ENCODE assay signal across 9 mouse cellular contexts in genomic region chr4:145214786-145215174, GRCm38 (mm10). TPM values are rescaled to one million over a fixed set of nuclear protein-coding genes. Genes with fewer than 3 reads are reported as not detected.
DNase-seq lines count a peak whose midpoint lies in the region; ATAC-seq and TF ChIP-seq lines count a peak whose summit lies in the region.
"Had no signal": no experiment of that assay in that cellular context is flagged by ENCODE, and none has a peak within 500 bp of the region (broad histone marks: within the 10 kb centered on the region; RNA-seq: fewer than 3 reads in every experiment).

No protein-coding gene starts in this region.

- 43% methylated on average over 6 of the region's 6 CpGs for WGBS in heart, embryonic 11.5 days (ENCODE audit: insufficient replicate concordance)
- 55% methylated on average over 6 of the region's 6 CpGs for WGBS in forebrain, embryonic 15.5 days
- WGBS in macrophage (ENCODE audit: missing documents) = 68% methylated on average over 6 of the region's 6 CpGs

- DNase-seq in heart, adult 9 months (ENCODE audit: low spot score in 2 of 2) = no peak
- DNase-seq in adrenal gland, adult 2 months = no peak
- no peak for DNase-seq in layer of hippocampus, adult 18-20 months (ENCODE audit: low spot score in 2 of 2)
- no peak for DNase-seq in cerebellum, postnatal 36 days

- H3K36me3 ChIP-seq in heart, embryonic 11.5 days (ENCODE audit: control insufficient read depth, insufficient read depth, low read length) = no peaks in the 10 kb centered on the region
- H3K36me3 ChIP-seq in ES-Bruce4 (ENCODE audit: control insufficient read depth, insufficient read depth, low read length, poor library complexity, severe bottlenecking) (no peaks in the 10 kb centered on the region), macrophage (ENCODE audit: inconsistent target) (peaks cover 62% of the 10 kb centered on the region)
- H3K36me3 ChIP-seq in forebrain, embryonic 15.5 days = no peaks in the 10 kb centered on the region
- H3K36me3 ChIP-seq: embryonic facial prominence, embryonic 15.5 days had no signal

- no peak overlapping the region for H3K9ac ChIP-seq in heart, embryonic 11.5 days (ENCODE audit: low read depth, low read length)
- no peak overlapping the region for H3K9ac ChIP-seq in ES-Bruce4 (ENCODE audit: low read depth, poor library complexity, severe bottlenecking)
- no peak overlapping the region for H3K9ac ChIP-seq in forebrain, embryonic 15.5 days (replicated peaks)
- H3K9ac ChIP-seq: embryonic facial prominence, embryonic 15.5 days had no signal

- TF ChIP-seq POLR2A in ES-Bruce4 (IDR thresholded peaks at IDR 0.05; ENCODE audit: insufficient read depth, low read length) = no peak

- H3K4me1 ChIP-seq in heart, embryonic 11.5 days (ENCODE audit: control insufficient read depth, insufficient read depth, low read length) = 0 out of 2 replicates have a peak, but pooled peaks cover 3% of the 10 kb centered on the region
- H3K4me1 ChIP-seq in ES-Bruce4 (ENCODE audit: control insufficient read depth, insufficient read depth, low read length) = peaks cover 1% of the 10 kb centered on the region
- H3K4me1 ChIP-seq in forebrain, embryonic 15.5 days = no peaks in the 10 kb centered on the region

- TF ChIP-seq CTCF in ES-Bruce4 (IDR thresholded peaks at IDR 0.05; ENCODE audit: low read depth, low read length) = no peak

- no peak overlapping the region for H3K4me2 ChIP-seq in heart, embryonic 11.5 days
- H3K4me2 ChIP-seq in forebrain, embryonic 15.5 days (replicated peaks) = no peak overlapping the region
- H3K4me2 ChIP-seq: embryonic facial prominence, embryonic 15.5 days had no signal

- no peak overlapping the region for H3K4me3 ChIP-seq in heart, embryonic 11.5 days (ENCODE audit: low read depth, low read length)
- peak overlapping the region; percentile 31 for H3K4me3 ChIP-seq in ES-Bruce4 (ENCODE audit: low read depth, low read length)
- no peak overlapping the region for H3K4me3 ChIP-seq in forebrain, embryonic 15.5 days
- no peak overlapping the region for H3K4me3 ChIP-seq in macrophage (ENCODE audit: inconsistent target)
- H3K4me3 ChIP-seq: embryonic facial prominence, embryonic 15.5 days had no signal

- H3K27ac ChIP-seq in heart, embryonic 11.5 days (ENCODE audit: low read depth, low read length) = no peak overlapping the region
- H3K27ac ChIP-seq in ES-Bruce4 (ENCODE audit: insufficient read depth, low read length) (peak overlapping the region; percentile 66), macrophage (peak overlapping the region; percentile 86)
- H3K27ac ChIP-seq in forebrain, embryonic 15.5 days (replicated peaks) = no peak overlapping the region
- H3K27ac ChIP-seq: embryonic facial prominence, embryonic 15.5 days had no signal

- TF ChIP-seq EP300 in ES-Bruce4 (IDR thresholded peaks at IDR 0.05; ENCODE audit: insufficient read depth, low read depth, low read length) = peak; percentile 65; the same call in 1 of the 2 replicates

- no peaks in the 10 kb centered on the region for H3K27me3 ChIP-seq in heart, embryonic 11.5 days (ENCODE audit: control insufficient read depth, insufficient read depth, low read length)
- H3K27me3 ChIP-seq in ES-Bruce4 (ENCODE audit: control insufficient read depth, insufficient read depth, low read length, poor library complexity, severe bottlenecking) = no peaks in the 10 kb centered on the region
- no peaks in the 10 kb centered on the region for H3K27me3 ChIP-seq in forebrain, embryonic 15.5 days
- H3K27me3 ChIP-seq: embryonic facial prominence, embryonic 15.5 days had no signal

- H3K9me3 ChIP-seq in heart, embryonic 11.5 days (replicated peaks; ENCODE audit: control insufficient read depth, low read length) = no peaks in the 10 kb centered on the region
- no peaks in the 10 kb centered on the region for H3K9me3 ChIP-seq in ES-Bruce4 (replicated peaks; ENCODE audit: control insufficient read depth, insufficient read depth, low read length, poor library complexity, severe bottlenecking)
- H3K9me3 ChIP-seq in forebrain, embryonic 15.5 days = no peaks in the 10 kb centered on the region
- H3K9me3 ChIP-seq: embryonic facial prominence, embryonic 15.5 days had no signal

- H3K79me2 ChIP-seq in macrophage (ENCODE audit: inconsistent target) = peaks cover 38% of the 10 kb centered on the region; the same call in 1 of the 2 replicates

- ATAC-seq in heart, embryonic 11.5 days (replicated peaks; ENCODE audit: insufficient number of reproducible peaks, low FRiP score, low TSS enrichment) = 0 out of 2 replicates have a peak, but pooled peaks have one; percentile 39
- ATAC-seq in forebrain, embryonic 15.5 days (replicated peaks) = peak; percentile 37

RNA-seq across cellular contexts. Expression of gene Vps13d, which starts 20.0 kb away (rescaled TPM):
- 10.5 and 12.0 TPM in 2 replicates for polyA plus RNA-seq in heart, embryonic 11.5 days (2014; fragmentation: Nextera tagmentation; extraction: Ambion mirVana)
- 15.6 and 16.1 TPM in 2 replicates for polyA plus RNA-seq in ES-Bruce4 (2011; ENCODE audit: insufficient read depth, insufficient read length, low read depth, missing spikeins)
- polyA plus RNA-seq in forebrain, embryonic 15.5 days (2015; fragmentation: Nextera tagmentation; extraction: Ambion mirVana) = 9.4 and 9.6 TPM in 2 replicates
- 100 to 1,000 TPM; 195 to 794 (median 326) TPM for total RNA-seq in macrophage (2018; cell fraction: chromatin; rRNA removed)
- 10 to 100 TPM; 22.8 to 49.5 (median 35.7) TPM for total RNA-seq in macrophage (2018; cell fraction: cytosol; rRNA removed)
- total RNA-seq in macrophage (2018; cell fraction: nucleus; rRNA removed) = 100 to 1,000 TPM in 16 of 26 experiments, 10 to 100 TPM in 10; 78.6 to 356 (median 119) TPM
- polyA plus RNA-seq in macrophage (2018) = 28.8 to 76.6 TPM (median 37.9 TPM) in 3 replicates
- total RNA-seq in adrenal gland, adult 2 months (2021) = 10 to 100 TPM; 49.7 to 56.2 TPM
- polyA plus RNA-seq in adrenal gland, adult 2 months (2012; rRNA removed) = 10.2 and 13.3 TPM in 2 replicates
- 10 to 100 TPM; 62.2 to 72.8 TPM for total RNA-seq in layer of hippocampus, adult 18-20 months (2021)

RNA-seq across cellular contexts. Expression of gene Tnfrsf1b, which starts 31.9 kb away (rescaled TPM):
- polyA plus RNA-seq in heart, embryonic 11.5 days (2014; fragmentation: Nextera tagmentation; extraction: Ambion mirVana) = 2.3 and 3.8 TPM in 2 replicates
- polyA plus RNA-seq in ES-Bruce4 (2011; ENCODE audit: insufficient read depth, insufficient read length, low read depth, missing spikeins) (3.9 and 4.7 TPM in 2 replicates), macrophage (2018) (132 to 265 TPM (median 207 TPM) in 3 replicates)
- polyA plus RNA-seq in forebrain, embryonic 15.5 days (2015; fragmentation: Nextera tagmentation; extraction: Ambion mirVana) = 1.8 and 2.5 TPM in 2 replicates
- total RNA-seq in macrophage (2018; cell fraction: chromatin; rRNA removed) = 100 to 1,000 TPM; 113 to 961 (median 353) TPM
- 1,000 to 10,000 TPM in 2 of 26 experiments, 100 to 1,000 TPM in 24; 241 to 1,186 (median 606) TPM for total RNA-seq in macrophage (2018; cell fraction: cytosol; rRNA removed)
- total RNA-seq in macrophage (2018; cell fraction: nucleus; rRNA removed) = 1,000 to 10,000 TPM in 7 of 26 experiments, 100 to 1,000 TPM in 19; 164 to 1,820 (median 786) TPM
- 10 to 100 TPM in 1 of 2 experiments, 1 to 10 TPM in 1; 6.9 to 10.6 TPM for total RNA-seq in adrenal gland, adult 2 months (2021)
- polyA plus RNA-seq in adrenal gland, adult 2 months (2012; rRNA removed) = 13.2 and 14.7 TPM in 2 replicates
- 1 to 10 TPM; 2.8 to 3.4 TPM for total RNA-seq in layer of hippocampus, adult 18-20 months (2021)

Comparison
In these comparisons a context has a peak if more than half of its experiments do, and no peak if none do; other contexts are left out.
1. H3K27ac ChIP-seq: peak in ES-Bruce4 (single experiment) and macrophage (single experiment); none in heart, embryonic 11.5 days (single experiment) and forebrain, embryonic 15.5 days (single experiment).